Mouse (Mus musculus) intestine, postnatal 0 days (tissue): ENCODE measurements around the gene Adcy5. TPM values are rescaled to one million over a fixed set of nuclear protein-coding genes. Genes with fewer than 3 reads are reported as not detected.
A peak's percentile ranks its signal among the peaks of the same experiment; 100 is the strongest.

ENCODE experiments used
- ATAC-seq: fragments of 200-750 bp; cut with Nextera tagmentation; 2 replicates; pipeline ENCODE4 v1.8.0; 2017; ENCODE audit warnings: mild to moderate bottlenecking, moderate TSS enrichment, moderate library complexity
- H3K27ac ChIP-seq: fragments of 300-500 bp; sonication (generic); 2 replicates; pipeline ENCODE4 v1.5.1; 2014; ENCODE audit warnings: mild to moderate bottlenecking, low read depth, low read length, moderate library complexity
- H3K27me3 ChIP-seq: fragments of 300-500 bp; sonication (generic); replicated peaks from 2 replicates; pipeline ENCODE4 v1.6.1; 2014; ENCODE audit warnings: low read length, mixed read lengths; ENCODE audit not compliant: control insufficient read depth, insufficient read depth
- H3K36me3 ChIP-seq: fragments of 300-500 bp; sonication (generic); 2 replicates; pipeline ENCODE4 v1.6.1; 2014; ENCODE audit warnings: mild to moderate bottlenecking, moderate library complexity; ENCODE audit not compliant: control insufficient read depth, insufficient read depth
- H3K4me1 ChIP-seq: fragments of 300-500 bp; sonication (generic); replicated peaks from 2 replicates; pipeline ENCODE4 v1.6.1; 2014; ENCODE audit warnings: antibody characterized with exemption, low read length, mixed read lengths; ENCODE audit not compliant: control insufficient read depth, insufficient read depth
- H3K4me2 ChIP-seq: fragments of 300-500 bp; sonication (generic); replicated peaks from 2 replicates; pipeline ENCODE4 v1.6.1; 2014; ENCODE audit warnings: low read depth, mild to moderate bottlenecking, moderate library complexity
- H3K4me3 ChIP-seq: fragments of 300-500 bp; sonication (generic); 2 replicates; pipeline ENCODE4 v1.5.1; 2014; ENCODE audit warnings: low read depth, low read length
- H3K9ac ChIP-seq: fragments of 300-500 bp; sonication (generic); 2 replicates; pipeline ENCODE4 v1.6.1; 2014; ENCODE audit warnings: mild to moderate bottlenecking, low read depth, low read length
- H3K9me3 ChIP-seq: fragments of 300-500 bp; sonication (generic); 2 replicates; pipeline ENCODE4 v1.6.1; 2016; ENCODE audit warnings: mixed run types; ENCODE audit not compliant: control insufficient read depth
- CTCF ChIP-seq: sonication (generic); IDR thresholded peaks from 2 replicates; pipeline ENCODE4 v1.5.1; 2016; ENCODE audit warnings: low read depth, mild to moderate bottlenecking, control low read depth, antibody characterized with exemption, moderate library complexity
- WGBS: fragments of 180-500 bp; shearing (Covaris S2); extraction: QIAGEN DNeasy Blood & Tissue Kit; methylation state at CpG from one replicate; pipeline ENCODE4 v1.1.7; 2014; 5-methylcytosine and 5-hydroxymethylcytosine counted together
- polyA plus RNA-seq: library from polyadenylated mRNA; unstranded; fragments of >200 nt; fragmentation: Nextera tagmentation; extraction: Ambion mirVana; gene quantifications from 2 replicates; pipeline ENCODE4 v1.2.1, GENCODE M21; 2015

Gene Adcy5
- polyA plus RNA-seq, 1 experiment from 2014 or later, result 1.8 TPM

GRCm38 (mm10) chr16:35208796-35209195 lies 54.1 kb downstream of the Adcy5 start:
- no peak overlapping the region for H3K9ac ChIP-seq
- no peak for TF ChIP-seq CTCF
- no peak overlapping the region for H3K4me3 ChIP-seq
- H3K4me1 ChIP-seq, result no peaks in the 10 kb centered on the region
- WGBS, result 66% methylated on average over 3 of the region's 3 CpGs
- H3K4me2 ChIP-seq, result no peak overlapping the region
- ATAC-seq, result no peak
- H3K9me3 ChIP-seq, result no peaks in the 10 kb centered on the region
- H3K27ac ChIP-seq, result no peak overlapping the region
- H3K36me3 ChIP-seq, result no peaks in the 10 kb centered on the region
- H3K27me3 ChIP-seq, result no peaks in the 10 kb centered on the region

- no peak overlapping the region for H3K9ac ChIP-seq
- no peak for TF ChIP-seq CTCF
- H3K27ac ChIP-seq, result no peak overlapping the region
Observed at GRCm38 (mm10) chr16:35209753-35210152, 55.1 kb downstream of the Adcy5 start.

GRCm38 (mm10) chr16:35215047-35215446 lies 60.4 kb downstream of the Adcy5 start:
- Histone ChIP-seq H3K4me3 (no peak overlapping the region), H3K36me3 (no peaks in the 10 kb centered on the region), H3K27me3 (no peaks in the 10 kb centered on the region), H3K4me2 (no peak overlapping the region), H3K4me1 (no peaks in the 10 kb centered on the region), H3K9me3 (no peaks in the 10 kb centered on the region), H3K9ac (no peak overlapping the region), H3K27ac (peak overlapping the region; percentile 50; the same call in 1 of the 2 replicates)
- no peak for TF ChIP-seq CTCF
- WGBS, result 47% methylated on average over 7 of the region's 7 CpGs
- ATAC-seq, result no peak

More at GRCm38 (mm10) chr16:35209753-35210152, 55.1 kb downstream of the Adcy5 start:
- ATAC-seq, result no peak
- no peak overlapping the region for H3K4me2 ChIP-seq
- 89% methylated on average over 5 of the region's 5 CpGs for WGBS
- no peaks in the 10 kb centered on the region for H3K27me3 ChIP-seq
- no peaks in the 10 kb centered on the region for H3K9me3 ChIP-seq
- no peaks in the 10 kb centered on the region for H3K36me3 ChIP-seq
- no peaks in the 10 kb centered on the region for H3K4me1 ChIP-seq
- no peak overlapping the region for H3K4me3 ChIP-seq

GRCm38 (mm10) chr16:35215498-35215897 lies 60.8 kb downstream of the Adcy5 start:
- no peak; the same call in 1 of the 2 replicates for TF ChIP-seq CTCF
- H3K4me1 ChIP-seq, result no peaks in the 10 kb centered on the region
- no peaks in the 10 kb centered on the region for H3K27me3 ChIP-seq
- no peak overlapping the region for H3K4me2 ChIP-seq
- no peaks in the 10 kb centered on the region for H3K36me3 ChIP-seq
- peak; percentile 41; the same call in 1 of the 2 replicates for ATAC-seq
- H3K27ac ChIP-seq, result peak overlapping the region; percentile 50
- H3K4me3 ChIP-seq, result no peak overlapping the region
- H3K9me3 ChIP-seq, result no peaks in the 10 kb centered on the region
- 35% methylated on average over 5 of the region's 5 CpGs for WGBS
- no peak overlapping the region for H3K9ac ChIP-seq

- no peaks in the 10 kb centered on the region for H3K4me1 ChIP-seq
- H3K9ac ChIP-seq, result no peak overlapping the region
- peak overlapping the region; percentile 0; the same call in 1 of the 2 replicates for H3K27ac ChIP-seq
- 57% methylated on average over 6 of the region's 6 CpGs for WGBS
- H3K27me3 ChIP-seq, result no peaks in the 10 kb centered on the region
- H3K4me2 ChIP-seq, result no peak overlapping the region
- TF ChIP-seq CTCF, result no peak
- H3K36me3 ChIP-seq, result no peaks in the 10 kb centered on the region
- ATAC-seq, result no peak
- no peak overlapping the region for H3K4me3 ChIP-seq
- no peaks in the 10 kb centered on the region for H3K9me3 ChIP-seq
Observed at GRCm38 (mm10) chr16:35216826-35217491, 62.3 kb downstream of the Adcy5 start.

GRCm38 (mm10) chr16:35220412-35220811 lies 65.7 kb downstream of the Adcy5 start:
- no peaks in the 10 kb centered on the region for H3K9me3 ChIP-seq
- no peaks in the 10 kb centered on the region; the same call in 1 of the 2 replicates for H3K4me1 ChIP-seq
- TF ChIP-seq CTCF, result no peak
- H3K9ac ChIP-seq, result no peak overlapping the region
- H3K4me3 ChIP-seq, result no peak overlapping the region
- no peaks in the 10 kb centered on the region; the same call in 1 of the 2 replicates for H3K36me3 ChIP-seq
- no peaks in the 10 kb centered on the region for H3K27me3 ChIP-seq
- no peak overlapping the region for H3K27ac ChIP-seq
- no peak for ATAC-seq
- H3K4me2 ChIP-seq, result no peak overlapping the region
- 82% methylated on average over 5 of the region's 5 CpGs for WGBS
